Mouse (Mus musculus): ENCODE data around the gene Fnbp1l.

- TF ChIP-seq CTCF (IDR thresholded peaks at IDR 0.05; ENCODE audit: low read depth), result no peak
- no peak for TF ChIP-seq EP300 (IDR thresholded peaks at IDR 0.05; ENCODE audit: low read depth)
Observed at GRCm38 (mm10) chr3:122512725-122513375, 106.7 kb downstream of the Fnbp1l start.
